Mouse (Mus musculus): ENCODE measurements around the gene Bcl2l10. TPM values are rescaled to one million over a fixed set of nuclear protein-coding genes. Genes with fewer than 3 reads are reported as not detected.
A peak's percentile ranks its signal among the peaks of the same experiment; 100 is the strongest.

Gene Bcl2l10
- total RNA-seq (2021): under 1 TPM in 1 of 2 experiments, not detected in 1; 0.25 TPM
- long read RNA-seq, experiment 1: 0 reads
- long read RNA-seq, experiment 2: 0 reads

GRCm38 (mm10) chr9:75347458-75347857, at the start of gene Bcl2l10:
TSS of gene Bcl2l10 (plus strand) at chr9:75347758.
- no peak for DNase-seq (ENCODE audit: low spot score in 2 of 2)

GRCm38 (mm10) chr9:75299342-75299741, 48.2 kb upstream of the Bcl2l10 start:
- DNase-seq (ENCODE audit: low spot score in 2 of 2): no peak

GRCm38 (mm10) chr9:75303033-75303432, 44.5 kb upstream of the Bcl2l10 start:
- no peak for DNase-seq (ENCODE audit: low spot score in 2 of 2)

- DNase-seq (ENCODE audit: low spot score in 2 of 2): no peak
Observed at GRCm38 (mm10) chr9:75303701-75304261, 43.8 kb upstream of the Bcl2l10 start.

- DNase-seq (ENCODE audit: low spot score in 2 of 2): no peak
Observed at GRCm38 (mm10) chr9:75304286-75304685, 43.3 kb upstream of the Bcl2l10 start.

- no peak for DNase-seq (ENCODE audit: low spot score in 2 of 2)
Observed at GRCm38 (mm10) chr9:75306126-75306898, 41.2 kb upstream of the Bcl2l10 start, which contains the start of gene Gnb5. TSS of gene Gnb5 (plus strand) at chr9:75306288.

- DNase-seq (ENCODE audit: low spot score in 2 of 2): no peak
Observed at GRCm38 (mm10) chr9:75307015-75307414, 40.5 kb upstream of the Bcl2l10 start.

GRCm38 (mm10) chr9:75308621-75309020, 38.9 kb upstream of the Bcl2l10 start:
- no peak for DNase-seq (ENCODE audit: low spot score in 2 of 2)

GRCm38 (mm10) chr9:75312008-75312407, 35.5 kb upstream of the Bcl2l10 start:
- DNase-seq (ENCODE audit: low spot score in 2 of 2): peak; percentile 48 to 53

GRCm38 (mm10) chr9:75313138-75313831, 34.3 kb upstream of the Bcl2l10 start:
- no peak for DNase-seq (ENCODE audit: low spot score in 2 of 2)

- peak; percentile 47 to 60 for DNase-seq (ENCODE audit: low spot score in 2 of 2)
Observed at GRCm38 (mm10) chr9:75313832-75314516, 33.6 kb upstream of the Bcl2l10 start.

GRCm38 (mm10) chr9:75314517-75315105, 32.9 kb upstream of the Bcl2l10 start:
- no peak for DNase-seq (ENCODE audit: low spot score in 2 of 2)

- no peak for DNase-seq (ENCODE audit: low spot score in 2 of 2)
Observed at GRCm38 (mm10) chr9:75315238-75315637, 32.3 kb upstream of the Bcl2l10 start.

- no peak for DNase-seq (ENCODE audit: low spot score in 2 of 2)
Observed at GRCm38 (mm10) chr9:75316771-75317170, 30.8 kb upstream of the Bcl2l10 start.

GRCm38 (mm10) chr9:75318196-75318595, 29.4 kb upstream of the Bcl2l10 start:
- no peak for DNase-seq (ENCODE audit: low spot score in 2 of 2)

- DNase-seq (ENCODE audit: low spot score in 2 of 2): no peak
Observed at GRCm38 (mm10) chr9:75319365-75319764, 28.2 kb upstream of the Bcl2l10 start.

GRCm38 (mm10) chr9:75322099-75322885, 25.3 kb upstream of the Bcl2l10 start:
- DNase-seq (ENCODE audit: low spot score in 2 of 2): no peak

GRCm38 (mm10) chr9:75328047-75328446, 19.5 kb upstream of the Bcl2l10 start:
- DNase-seq (ENCODE audit: low spot score in 2 of 2): no peak

GRCm38 (mm10) chr9:75330821-75331220, 16.7 kb upstream of the Bcl2l10 start:
- DNase-seq (ENCODE audit: low spot score in 2 of 2): no peak

- no peak for DNase-seq (ENCODE audit: low spot score in 2 of 2)
Observed at GRCm38 (mm10) chr9:75334440-75334839, 13.1 kb upstream of the Bcl2l10 start.
